Mouse (Mus musculus): ENCODE results near the gene Gpr1. TPM values are rescaled to one million over a fixed set of nuclear protein-coding genes. Genes with fewer than 3 reads are reported as not detected.

Gene Gpr1
- polyA plus RNA-seq, 1 experiment from 2014 or later = 0.71 TPM

GRCm38 (mm10) chr1:63239751-63240150 lies 25.4 kb upstream of the Gpr1 start:
- no peaks in the 10 kb centered on the region for H3K36me3 ChIP-seq (ENCODE audit: control insufficient read depth, insufficient read depth, low read length)
- no peak overlapping the region for H3K4me3 ChIP-seq (replicated peaks; ENCODE audit: low read depth, low read length)
- H3K9ac ChIP-seq (replicated peaks; ENCODE audit: low read length) = no peak overlapping the region
- 93% methylated on average over 8 of the region's 8 CpGs for WGBS
- H3K4me1 ChIP-seq (ENCODE audit: control insufficient read depth, insufficient read depth, low read length) = peaks cover 10% of the 10 kb centered on the region
- ATAC-seq (ENCODE audit: low FRiP score, low TSS enrichment) (no peak), DNase-seq (no peak)
- H3K27ac ChIP-seq (replicated peaks; ENCODE audit: low read depth, low read length) = no peak overlapping the region
- H3K9me3 ChIP-seq (ENCODE audit: control insufficient read depth, low read length) = no peaks in the 10 kb centered on the region
- H3K4me2 ChIP-seq (ENCODE audit: low read length) = no peak overlapping the region
- H3K27me3 ChIP-seq (ENCODE audit: control insufficient read depth, insufficient read depth, low read length) = no peaks in the 10 kb centered on the region

- 65% methylated on average over 4 of the region's 4 CpGs for WGBS
Observed at GRCm38 (mm10) chr1:63239305-63239704, 25.0 kb upstream of the Gpr1 start.

GRCm38 (mm10) chr1:63237371-63237770 lies 23.0 kb upstream of the Gpr1 start:
- Histone ChIP-seq H3K27me3 (ENCODE audit: control insufficient read depth, insufficient read depth, low read length) (no peaks in the 10 kb centered on the region), H3K9ac (replicated peaks; ENCODE audit: low read length) (no peak overlapping the region), H3K4me1 (ENCODE audit: control insufficient read depth, insufficient read depth, low read length) (peaks cover 10% of the 10 kb centered on the region), H3K27ac (replicated peaks; ENCODE audit: low read depth, low read length) (0 out of 2 replicates have a peak overlapping the region, but pooled peaks have one; percentile 21), H3K4me2 (ENCODE audit: low read length) (no peak overlapping the region), H3K36me3 (ENCODE audit: control insufficient read depth, insufficient read depth, low read length) (no peaks in the 10 kb centered on the region), H3K4me3 (replicated peaks; ENCODE audit: low read depth, low read length) (no peak overlapping the region), H3K9me3 (ENCODE audit: control insufficient read depth, low read length) (no peaks in the 10 kb centered on the region)
- no peak for ATAC-seq (ENCODE audit: low FRiP score, low TSS enrichment)
- peak; percentile 61 for DNase-seq
- 5% methylated on average over 5 of the region's 5 CpGs for WGBS

More at GRCm38 (mm10) chr1:63239305-63239704, 25.0 kb upstream of the Gpr1 start:
- Histone ChIP-seq H3K9ac (replicated peaks; ENCODE audit: low read length) (no peak overlapping the region), H3K4me3 (replicated peaks; ENCODE audit: low read depth, low read length) (no peak overlapping the region), H3K27ac (replicated peaks; ENCODE audit: low read depth, low read length) (no peak overlapping the region), H3K4me2 (ENCODE audit: low read length) (no peak overlapping the region), H3K9me3 (ENCODE audit: control insufficient read depth, low read length) (no peaks in the 10 kb centered on the region), H3K27me3 (ENCODE audit: control insufficient read depth, insufficient read depth, low read length) (no peaks in the 10 kb centered on the region), H3K36me3 (ENCODE audit: control insufficient read depth, insufficient read depth, low read length) (no peaks in the 10 kb centered on the region), H3K4me1 (ENCODE audit: control insufficient read depth, insufficient read depth, low read length) (peaks cover 10% of the 10 kb centered on the region)
- DNase-seq (no peak), ATAC-seq (ENCODE audit: low FRiP score, low TSS enrichment) (no peak)

GRCm38 (mm10) chr1:63227241-63227640 lies 12.9 kb upstream of the Gpr1 start:
- no peak overlapping the region for H3K27ac ChIP-seq (replicated peaks; ENCODE audit: low read depth, low read length)
- no peak for ATAC-seq (ENCODE audit: low FRiP score, low TSS enrichment)
- DNase-seq = no peak
- H3K36me3 ChIP-seq (ENCODE audit: control insufficient read depth, insufficient read depth, low read length) = no peaks in the 10 kb centered on the region
- H3K4me2 ChIP-seq (ENCODE audit: low read length) = no peak overlapping the region
- H3K9me3 ChIP-seq (ENCODE audit: control insufficient read depth, low read length) = no peaks in the 10 kb centered on the region
- no peaks in the 10 kb centered on the region for H3K4me1 ChIP-seq (ENCODE audit: control insufficient read depth, insufficient read depth, low read length)
- no peak overlapping the region for H3K9ac ChIP-seq (replicated peaks; ENCODE audit: low read length)
- H3K4me3 ChIP-seq (replicated peaks; ENCODE audit: low read depth, low read length) = no peak overlapping the region
- H3K27me3 ChIP-seq (ENCODE audit: control insufficient read depth, insufficient read depth, low read length) = no peaks in the 10 kb centered on the region
- 89% methylated on average over 5 of the region's 5 CpGs for WGBS

GRCm38 (mm10) chr1:63225890-63226289 lies 11.5 kb upstream of the Gpr1 start:
- Histone ChIP-seq H3K9me3 (ENCODE audit: control insufficient read depth, low read length) (no peaks in the 10 kb centered on the region), H3K4me3 (replicated peaks; ENCODE audit: low read depth, low read length) (no peak overlapping the region), H3K4me2 (ENCODE audit: low read length) (no peak overlapping the region), H3K4me1 (ENCODE audit: control insufficient read depth, insufficient read depth, low read length) (no peaks in the 10 kb centered on the region), H3K36me3 (ENCODE audit: control insufficient read depth, insufficient read depth, low read length) (no peaks in the 10 kb centered on the region), H3K9ac (replicated peaks; ENCODE audit: low read length) (no peak overlapping the region), H3K27ac (replicated peaks; ENCODE audit: low read depth, low read length) (no peak overlapping the region), H3K27me3 (ENCODE audit: control insufficient read depth, insufficient read depth, low read length) (no peaks in the 10 kb centered on the region)
- WGBS = 9% methylated on average over 7 of the region's 7 CpGs
- ATAC-seq (ENCODE audit: low FRiP score, low TSS enrichment) (no peak), DNase-seq (peak; percentile 21)

- no peaks in the 10 kb centered on the region for H3K9me3 ChIP-seq (ENCODE audit: control insufficient read depth, low read length)
- no peak overlapping the region for H3K27ac ChIP-seq (replicated peaks; ENCODE audit: low read depth, low read length)
- no peak overlapping the region for H3K9ac ChIP-seq (replicated peaks; ENCODE audit: low read length)
- no peak overlapping the region for H3K4me3 ChIP-seq (replicated peaks; ENCODE audit: low read depth, low read length)
- H3K4me1 ChIP-seq (ENCODE audit: control insufficient read depth, insufficient read depth, low read length) = no peaks in the 10 kb centered on the region
- ATAC-seq (ENCODE audit: low FRiP score, low TSS enrichment) (no peak), DNase-seq (no peak)
- no peaks in the 10 kb centered on the region for H3K27me3 ChIP-seq (ENCODE audit: control insufficient read depth, insufficient read depth, low read length)
- 85% methylated on average over 4 of the region's 4 CpGs for WGBS
- H3K36me3 ChIP-seq (ENCODE audit: control insufficient read depth, insufficient read depth, low read length) = no peaks in the 10 kb centered on the region
- H3K4me2 ChIP-seq (ENCODE audit: low read length) = no peak overlapping the region
Observed at GRCm38 (mm10) chr1:63225009-63225408, 10.7 kb upstream of the Gpr1 start.

- no peak overlapping the region for H3K9ac ChIP-seq (replicated peaks; ENCODE audit: low read length)
- no peak overlapping the region for H3K27ac ChIP-seq (replicated peaks; ENCODE audit: low read depth, low read length)
- no peak overlapping the region for H3K4me2 ChIP-seq (ENCODE audit: low read length)
- no peaks in the 10 kb centered on the region for H3K27me3 ChIP-seq (ENCODE audit: control insufficient read depth, insufficient read depth, low read length)
- H3K9me3 ChIP-seq (ENCODE audit: control insufficient read depth, low read length) = no peaks in the 10 kb centered on the region
- H3K4me3 ChIP-seq (replicated peaks; ENCODE audit: low read depth, low read length) = no peak overlapping the region
- peaks cover 2% of the 10 kb centered on the region; the same call in 1 of the 2 replicates for H3K4me1 ChIP-seq (ENCODE audit: control insufficient read depth, insufficient read depth, low read length)
- DNase-seq (no peak), ATAC-seq (ENCODE audit: low FRiP score, low TSS enrichment) (no peak)
- 98% methylated on average over 4 of the region's 4 CpGs for WGBS
- no peaks in the 10 kb centered on the region for H3K36me3 ChIP-seq (ENCODE audit: control insufficient read depth, insufficient read depth, low read length)
Observed at GRCm38 (mm10) chr1:63219277-63219676, 4.9 kb upstream of the Gpr1 start.

- WGBS = 45% methylated on average over 7 of the region's 7 CpGs
- no peaks in the 10 kb centered on the region for H3K27me3 ChIP-seq (ENCODE audit: control insufficient read depth, insufficient read depth, low read length)
- H3K4me3 ChIP-seq (replicated peaks; ENCODE audit: low read depth, low read length) = no peak overlapping the region
- H3K9ac ChIP-seq (replicated peaks; ENCODE audit: low read length) = no peak overlapping the region
- DNase-seq = peak; percentile 32
- no peak for ATAC-seq (ENCODE audit: low FRiP score, low TSS enrichment)
- no peaks in the 10 kb centered on the region for H3K36me3 ChIP-seq (ENCODE audit: control insufficient read depth, insufficient read depth, low read length)
- H3K9me3 ChIP-seq (ENCODE audit: control insufficient read depth, low read length) = no peaks in the 10 kb centered on the region
- peaks cover 12% of the 10 kb centered on the region for H3K4me1 ChIP-seq (ENCODE audit: control insufficient read depth, insufficient read depth, low read length)
- peak overlapping the region; percentile 78 for H3K27ac ChIP-seq (replicated peaks; ENCODE audit: low read depth, low read length)
- 0 out of 2 replicates have a peak overlapping the region, but pooled peaks have one; percentile 47 for H3K4me2 ChIP-seq (ENCODE audit: low read length)
Observed at GRCm38 (mm10) chr1:63214631-63215030, 288 bp upstream of the Gpr1 start.

GRCm38 (mm10) chr1:63213478-63214270 lies 669 bp downstream of the Gpr1 start:
- ATAC-seq (ENCODE audit: low FRiP score, low TSS enrichment) = peak; percentile 34; the same call in 1 of the 2 replicates
- Histone ChIP-seq H3K9ac (replicated peaks; ENCODE audit: low read length) (peak overlapping the region; percentile 40; the same call in 1 of the 2 replicates), H3K4me1 (ENCODE audit: control insufficient read depth, insufficient read depth, low read length) (peaks cover 12% of the 10 kb centered on the region), H3K27me3 (ENCODE audit: control insufficient read depth, insufficient read depth, low read length) (no peaks in the 10 kb centered on the region), H3K4me2 (ENCODE audit: low read length) (peak overlapping the region; percentile 47), H3K4me3 (replicated peaks; ENCODE audit: low read depth, low read length) (peak overlapping the region; percentile 15; the same call in 1 of the 2 replicates), H3K9me3 (ENCODE audit: control insufficient read depth, low read length) (no peaks in the 10 kb centered on the region), H3K36me3 (ENCODE audit: control insufficient read depth, insufficient read depth, low read length) (no peaks in the 10 kb centered on the region), H3K27ac (replicated peaks; ENCODE audit: low read depth, low read length) (peak overlapping the region; percentile 78)
- peak; percentile 66 for DNase-seq
- 13% methylated on average over 22 of the region's 22 CpGs for WGBS

All from midbrain, embryonic 14.5 days (tissue).